Mouse (Mus musculus) midbrain, embryonic 13.5 days (tissue): ENCODE results near the gene 4933427I04Rik. TPM values are rescaled to one million over a fixed set of nuclear protein-coding genes. Genes with fewer than 3 reads are reported as not detected.

Experiments
- ATAC-seq: fragments of 200-750 bp; cut with Nextera tagmentation; 2 replicates; pipeline ENCODE4 v1.8.0; 2017; ENCODE audit warnings: mild to moderate bottlenecking, moderate TSS enrichment, moderate library complexity
- H3K27ac ChIP-seq: fragments of 300-500 bp; sonication (generic); 2 replicates; pipeline ENCODE4 v1.5.1; 2015; ENCODE audit warnings: inconsistent platforms, mild to moderate bottlenecking, moderate library complexity
- H3K27me3 ChIP-seq: fragments of 300-500 bp; sonication (generic); 2 replicates; pipeline ENCODE4 v1.6.1; 2015; ENCODE audit warnings: mild to moderate bottlenecking, inconsistent platforms
- H3K36me3 ChIP-seq: fragments of 300-500 bp; sonication (generic); 2 replicates; pipeline ENCODE4 v1.6.1; 2015; ENCODE audit warnings: mild to moderate bottlenecking, inconsistent platforms
- H3K4me1 ChIP-seq: fragments of 300-500 bp; sonication (generic); replicated peaks from 2 replicates; pipeline ENCODE4 v1.6.1; 2015; ENCODE audit warnings: inconsistent platforms
- H3K4me2 ChIP-seq: fragments of 300-500 bp; sonication (generic); replicated peaks from 2 replicates; pipeline ENCODE4 v1.6.1; 2015; ENCODE audit warnings: moderate library complexity, mild to moderate bottlenecking, inconsistent platforms
- H3K4me3 ChIP-seq: fragments of 300-500 bp; sonication (generic); replicated peaks from 2 replicates; pipeline ENCODE4 v1.5.1; 2015; ENCODE audit warnings: mild to moderate bottlenecking, inconsistent platforms
- H3K9ac ChIP-seq: fragments of 300-500 bp; sonication (generic); replicated peaks from 2 replicates; pipeline ENCODE4 v1.6.1; 2015; ENCODE audit warnings: mild to moderate bottlenecking, inconsistent platforms
- H3K9me3 ChIP-seq: fragments of 300-500 bp; sonication (generic); 2 replicates; pipeline ENCODE4 v1.6.1; 2016; ENCODE audit warnings: mild to moderate bottlenecking, inconsistent platforms
- WGBS: fragments of 180-500 bp; shearing (Covaris S2); methylation state at CpG from one replicate; pipeline ENCODE4 v1.1.7; 2015; 5-methylcytosine and 5-hydroxymethylcytosine counted together
- polyA plus RNA-seq: library from polyadenylated mRNA; unstranded; fragments of >200 nt; fragmentation: Nextera tagmentation; extraction: Ambion mirVana; gene quantifications from 2 replicates; pipeline ENCODE4 v1.2.1, GENCODE M21; 2015

Gene 4933427I04Rik
- 0.12 TPM in 1 of 2 replicates, not detected in the other for polyA plus RNA-seq

- H3K9me3 ChIP-seq, result no peaks in the 10 kb centered on the region
- H3K36me3 ChIP-seq, result no peaks in the 10 kb centered on the region
- ATAC-seq, result no peak
- no peak within 1 kb of the TSS for H3K9ac ChIP-seq
- no peaks in the 10 kb centered on the region for H3K4me1 ChIP-seq
- H3K27ac ChIP-seq, result no peak within 1 kb of the TSS
- H3K4me2 ChIP-seq, result no peak within 1 kb of the TSS
- no peak within 1 kb of the TSS for H3K4me3 ChIP-seq
- 80% methylated on average over 3 of the region's 3 CpGs for WGBS
- no peaks in the 10 kb centered on the region for H3K27me3 ChIP-seq
Measured at GRCm38 (mm10) chr4:123859379-123859778, at the start of gene 4933427I04Rik. Gene 4933427I04Rik, plus strand, starts transcription at chr4:123859679.

- 86% methylated on average over 12 of the region's 12 CpGs for WGBS
- H3K27ac ChIP-seq, result no peak overlapping the region
- no peak overlapping the region for H3K4me2 ChIP-seq
- 0 out of 2 replicates have a peak, but pooled peaks cover 2% of the 10 kb centered on the region for H3K4me1 ChIP-seq
- no peaks in the 10 kb centered on the region for H3K9me3 ChIP-seq
- no peak overlapping the region for H3K4me3 ChIP-seq
- no peak for ATAC-seq
- no peaks in the 10 kb centered on the region for H3K27me3 ChIP-seq
- no peaks in the 10 kb centered on the region for H3K36me3 ChIP-seq
- no peak overlapping the region for H3K9ac ChIP-seq
Measured at GRCm38 (mm10) chr4:123810475-123811295, 48.8 kb upstream of the 4933427I04Rik start.

GRCm38 (mm10) chr4:123812525-123812924 is 47.0 kb upstream of the 4933427I04Rik start:
- no peak overlapping the region for H3K4me3 ChIP-seq
- H3K27me3 ChIP-seq, result no peaks in the 10 kb centered on the region
- 83% methylated on average over 3 of the region's 3 CpGs for WGBS
- no peak overlapping the region for H3K4me2 ChIP-seq
- 0 out of 2 replicates have a peak, but pooled peaks cover 2% of the 10 kb centered on the region for H3K4me1 ChIP-seq
- no peaks in the 10 kb centered on the region for H3K9me3 ChIP-seq
- no peak overlapping the region for H3K27ac ChIP-seq
- no peak for ATAC-seq
- no peaks in the 10 kb centered on the region for H3K36me3 ChIP-seq
- H3K9ac ChIP-seq, result no peak overlapping the region

DNA sequence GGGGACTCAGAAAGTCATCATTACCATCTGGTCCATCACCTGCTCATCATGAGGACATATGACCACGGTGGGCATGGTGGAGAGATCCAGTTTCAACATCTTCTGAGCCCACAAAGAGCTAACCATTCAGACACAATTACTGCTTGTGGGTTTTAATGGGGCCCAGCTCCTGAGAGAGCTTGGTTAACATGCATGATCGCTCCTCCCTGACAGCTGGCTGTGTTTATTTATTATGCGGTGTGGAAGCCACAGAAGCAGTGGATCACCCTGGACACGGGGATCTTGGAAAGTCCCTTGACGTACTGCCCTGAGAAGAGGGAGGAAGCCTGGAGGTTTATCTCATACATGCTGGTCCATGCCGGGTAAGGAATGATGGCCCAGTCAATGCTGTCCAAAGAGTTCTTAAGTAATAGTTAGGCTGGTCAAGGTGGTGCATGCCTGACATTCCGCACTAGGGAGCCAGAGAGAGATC is 45.4 kb upstream of the 4933427I04Rik start:
- WGBS, result 57% methylated on average over 7 of the region's 7 CpGs
- Histone ChIP-seq H3K27ac (no peak overlapping the region), H3K27me3 (no peaks in the 10 kb centered on the region), H3K4me2 (no peak overlapping the region), H3K4me1 (0 out of 2 replicates have a peak, but pooled peaks cover 2% of the 10 kb centered on the region), H3K4me3 (no peak overlapping the region), H3K9ac (no peak overlapping the region), H3K36me3 (no peaks in the 10 kb centered on the region), H3K9me3 (no peaks in the 10 kb centered on the region)
- ATAC-seq, result no peak

GRCm38 (mm10) chr4:123819093-123819610 is 40.3 kb upstream of the 4933427I04Rik start:
- no peak for ATAC-seq
- Histone ChIP-seq H3K9me3 (no peaks in the 10 kb centered on the region), H3K27ac (peak overlapping the region; percentile 35; the same call in 1 of the 2 replicates), H3K4me1 (no peaks in the 10 kb centered on the region; the same call in 1 of the 2 replicates), H3K27me3 (no peaks in the 10 kb centered on the region), H3K9ac (no peak overlapping the region), H3K4me2 (no peak overlapping the region), H3K4me3 (no peak overlapping the region), H3K36me3 (no peaks in the 10 kb centered on the region)
- 30% methylated on average over 4 of the region's 4 CpGs for WGBS

DNA sequence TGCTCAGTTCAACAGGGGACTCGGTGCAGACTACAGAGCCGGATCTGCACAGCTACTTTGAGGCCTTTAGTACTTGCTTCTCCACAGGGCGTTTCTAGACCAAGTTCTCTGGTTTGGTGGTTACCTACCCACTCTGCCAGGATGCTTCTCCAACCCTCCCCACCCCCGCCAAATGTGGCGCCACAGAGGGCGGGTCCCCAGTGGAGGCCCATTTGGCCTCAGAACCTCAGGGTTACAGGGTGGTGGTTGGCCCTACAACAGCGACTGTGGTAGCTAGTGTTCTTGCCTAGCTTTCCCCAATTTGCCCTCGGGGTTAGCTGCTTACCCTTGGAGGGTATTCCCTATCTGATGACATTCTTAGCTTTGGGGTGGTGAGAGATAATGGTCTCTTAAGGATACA is 17.4 kb upstream of the 4933427I04Rik start:
- H3K27ac ChIP-seq, result no peak overlapping the region
- 90% methylated on average over 8 of the region's 8 CpGs for WGBS
- no peak for ATAC-seq
- no peaks in the 10 kb centered on the region for H3K9me3 ChIP-seq
- H3K4me1 ChIP-seq, result no peaks in the 10 kb centered on the region
- no peaks in the 10 kb centered on the region for H3K27me3 ChIP-seq
- H3K9ac ChIP-seq, result no peak overlapping the region
- H3K4me2 ChIP-seq, result no peak overlapping the region
- no peaks in the 10 kb centered on the region for H3K36me3 ChIP-seq
- no peak overlapping the region for H3K4me3 ChIP-seq

GRCm38 (mm10) chr4:123856888-123857287 is 2.6 kb upstream of the 4933427I04Rik start:
- no peak overlapping the region for H3K9ac ChIP-seq
- no peak for ATAC-seq
- 56% methylated on average over 4 of the region's 4 CpGs for WGBS
- no peaks in the 10 kb centered on the region for H3K9me3 ChIP-seq
- H3K4me3 ChIP-seq, result no peak overlapping the region
- H3K4me2 ChIP-seq, result no peak overlapping the region
- H3K27me3 ChIP-seq, result no peaks in the 10 kb centered on the region
- no peaks in the 10 kb centered on the region for H3K4me1 ChIP-seq
- no peak overlapping the region for H3K27ac ChIP-seq
- no peaks in the 10 kb centered on the region for H3K36me3 ChIP-seq

DNA sequence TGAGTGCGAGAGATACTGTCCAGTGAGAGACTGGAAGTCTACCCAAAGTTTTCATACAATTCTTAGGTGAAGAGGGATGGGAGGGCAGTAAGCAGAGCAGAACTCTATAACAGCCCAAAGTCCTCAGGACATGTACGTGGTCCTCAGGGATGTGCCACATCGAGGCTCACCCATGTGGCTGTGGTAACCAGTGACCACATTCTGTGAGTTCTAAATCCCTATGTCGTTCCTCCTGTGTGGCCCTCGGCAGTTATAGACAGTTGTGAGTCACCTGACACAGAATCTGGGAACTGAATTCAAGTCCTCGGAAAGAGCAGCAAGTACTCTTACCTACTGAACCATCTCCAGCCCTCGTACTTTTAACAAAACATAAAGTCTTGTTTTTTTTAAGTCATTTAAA is 1.4 kb upstream of the 4933427I04Rik start:
- Histone ChIP-seq H3K4me3 (no peak overlapping the region), H3K27ac (no peak overlapping the region), H3K36me3 (no peaks in the 10 kb centered on the region), H3K27me3 (no peaks in the 10 kb centered on the region), H3K9ac (no peak overlapping the region), H3K9me3 (no peaks in the 10 kb centered on the region), H3K4me1 (no peaks in the 10 kb centered on the region), H3K4me2 (no peak overlapping the region)
- no peak for ATAC-seq
- WGBS, result 92% methylated on average over 7 of the region's 7 CpGs

GRCm38 (mm10) chr4:123859803-123860202 is 324 bp downstream of the 4933427I04Rik start:
- no peak for ATAC-seq
- 73% methylated on average over 2 of the region's 2 CpGs for WGBS
- H3K9me3 ChIP-seq, result no peaks in the 10 kb centered on the region
- H3K36me3 ChIP-seq, result no peaks in the 10 kb centered on the region
- H3K27me3 ChIP-seq, result no peaks in the 10 kb centered on the region
- H3K9ac ChIP-seq, result no peak overlapping the region
- no peak overlapping the region for H3K4me2 ChIP-seq
- no peaks in the 10 kb centered on the region for H3K4me1 ChIP-seq
- no peak overlapping the region for H3K4me3 ChIP-seq
- no peak overlapping the region for H3K27ac ChIP-seq

GRCm38 (mm10) chr4:123860621-123861020 is 1.1 kb downstream of the 4933427I04Rik start:
- Histone ChIP-seq H3K4me1 (no peaks in the 10 kb centered on the region), H3K9me3 (no peaks in the 10 kb centered on the region), H3K27me3 (no peaks in the 10 kb centered on the region), H3K9ac (no peak overlapping the region), H3K4me2 (no peak overlapping the region), H3K4me3 (no peak overlapping the region), H3K36me3 (no peaks in the 10 kb centered on the region), H3K27ac (no peak overlapping the region)
- 84% methylated on average over 5 of the region's 5 CpGs for WGBS
- no peak for ATAC-seq

GRCm38 (mm10) chr4:123893726-123894125 is 34.2 kb downstream of the 4933427I04Rik start:
- H3K9ac ChIP-seq, result no peak overlapping the region
- H3K27ac ChIP-seq, result no peak overlapping the region
- H3K4me1 ChIP-seq, result no peaks in the 10 kb centered on the region
- no peak overlapping the region for H3K4me3 ChIP-seq
- H3K27me3 ChIP-seq, result no peaks in the 10 kb centered on the region
- H3K9me3 ChIP-seq, result no peaks in the 10 kb centered on the region
- H3K36me3 ChIP-seq, result no peaks in the 10 kb centered on the region
- no peak for ATAC-seq
- WGBS, result 93% methylated on average over 5 of the region's 5 CpGs
- no peak overlapping the region for H3K4me2 ChIP-seq

- Histone ChIP-seq H3K9ac (no peak overlapping the region), H3K4me1 (no peaks in the 10 kb centered on the region), H3K36me3 (no peaks in the 10 kb centered on the region), H3K27me3 (no peaks in the 10 kb centered on the region), H3K4me2 (no peak overlapping the region), H3K27ac (no peak overlapping the region), H3K4me3 (no peak overlapping the region), H3K9me3 (no peaks in the 10 kb centered on the region)
- ATAC-seq, result no peak
- WGBS, result 89% methylated on average over 4 of the region's 4 CpGs
Measured at GRCm38 (mm10) chr4:123894295-123894694, 34.8 kb downstream of the 4933427I04Rik start.
